Mouse (Mus musculus) ovary, postnatal 10 days (tissue): ENCODE measurements around the gene Cacna2d4.
"Not testable (repeated sequence)": the region's sequence is repeated elsewhere in the genome, so short reads cannot be mapped to it uniquely, and the experiment has no call there.

Experiments used
- DNase-seq: peaks from one replicate; pipeline ENCODE4 v3.0.0; 2022; ENCODE audit warnings: low spot score

Gene Cacna2d4

GRCm38 (mm10) chr6:119236241-119236640, at the start of gene Cacna2d4:
TSS of gene Cacna2d4 (plus strand) at chr6:119236526.
- no peak for DNase-seq

DNA sequence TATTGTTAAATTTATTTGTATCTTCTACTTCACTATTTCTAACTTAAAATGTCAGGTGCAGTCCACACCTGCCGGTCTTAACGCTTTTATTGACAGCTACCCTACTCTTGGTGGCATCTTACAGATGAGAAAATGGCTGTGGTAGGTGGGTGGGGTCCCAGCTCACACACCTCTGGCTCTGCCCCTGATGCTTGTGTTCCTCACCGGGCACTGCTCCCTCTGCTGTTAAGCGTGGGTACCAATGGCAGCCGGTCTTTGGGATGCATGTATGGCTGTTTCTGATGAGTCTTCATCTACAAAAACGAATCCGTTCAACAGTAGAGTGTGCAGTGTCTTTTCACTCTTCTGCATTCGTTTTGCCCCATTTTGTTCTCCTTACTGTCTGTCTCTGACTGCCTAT, 49.7 kb upstream of the Cacna2d4 start:
- no peak for DNase-seq

DNA sequence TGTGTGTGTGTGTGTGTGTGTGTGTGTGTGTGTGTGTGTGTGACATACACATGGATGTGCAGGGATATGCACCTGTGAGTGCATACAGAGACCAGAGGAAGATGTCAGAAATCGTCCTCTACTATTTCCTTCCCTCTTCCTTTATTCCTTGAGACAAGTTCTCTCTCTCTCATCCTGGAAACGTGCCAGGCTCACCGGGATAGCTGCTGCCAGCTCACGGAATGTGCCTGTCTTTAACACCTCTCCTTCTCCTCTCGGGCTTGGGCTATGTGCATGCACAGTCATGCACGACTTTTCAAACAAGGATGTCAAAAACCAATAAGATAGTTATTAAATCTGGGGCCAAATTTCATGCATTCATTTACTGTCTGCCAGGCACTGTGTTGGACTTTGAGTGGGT, 48.7 kb upstream of the Cacna2d4 start:
- DNase-seq = no peak

- DNase-seq = no peak
These were observed 44.8 kb upstream of the Cacna2d4 start for GRCm38 (mm10) chr6:119191478-119191877.

GRCm38 (mm10) chr6:119193571-119194154, 42.7 kb upstream of the Cacna2d4 start:
- DNase-seq = no peak

DNA sequence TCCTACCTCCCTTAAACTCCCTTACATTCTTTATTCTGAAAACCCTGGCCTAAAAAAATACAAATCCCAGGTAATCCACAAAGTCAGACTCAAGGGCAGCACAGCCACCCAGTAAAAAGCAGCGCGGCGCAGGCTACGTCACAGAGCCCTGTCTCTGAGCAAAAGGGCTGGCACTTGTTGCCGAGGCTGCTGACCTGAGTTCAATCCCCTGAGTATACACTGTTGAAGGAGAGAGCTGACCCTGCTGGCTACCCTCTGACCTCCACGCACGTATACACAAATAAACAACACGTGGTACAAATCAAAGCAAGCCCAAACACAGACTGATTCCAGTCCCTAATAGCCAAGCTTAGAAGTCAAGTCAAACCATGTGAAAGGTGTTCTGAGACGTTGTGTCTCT, 42.2 kb upstream of the Cacna2d4 start:
- DNase-seq = no peak

GRCm38 (mm10) chr6:119194601-119195000, 41.7 kb upstream of the Cacna2d4 start:
- no peak for DNase-seq

GRCm38 (mm10) chr6:119196382-119197305, 39.7 kb upstream of the Cacna2d4 start, which contains the start of gene Cacna1c:
TSS of gene Cacna1c (minus strand) at chr6:119196418.
- DNase-seq = no peak

GRCm38 (mm10) chr6:119198534-119199273, 37.6 kb upstream of the Cacna2d4 start:
- no peak for DNase-seq

DNA sequence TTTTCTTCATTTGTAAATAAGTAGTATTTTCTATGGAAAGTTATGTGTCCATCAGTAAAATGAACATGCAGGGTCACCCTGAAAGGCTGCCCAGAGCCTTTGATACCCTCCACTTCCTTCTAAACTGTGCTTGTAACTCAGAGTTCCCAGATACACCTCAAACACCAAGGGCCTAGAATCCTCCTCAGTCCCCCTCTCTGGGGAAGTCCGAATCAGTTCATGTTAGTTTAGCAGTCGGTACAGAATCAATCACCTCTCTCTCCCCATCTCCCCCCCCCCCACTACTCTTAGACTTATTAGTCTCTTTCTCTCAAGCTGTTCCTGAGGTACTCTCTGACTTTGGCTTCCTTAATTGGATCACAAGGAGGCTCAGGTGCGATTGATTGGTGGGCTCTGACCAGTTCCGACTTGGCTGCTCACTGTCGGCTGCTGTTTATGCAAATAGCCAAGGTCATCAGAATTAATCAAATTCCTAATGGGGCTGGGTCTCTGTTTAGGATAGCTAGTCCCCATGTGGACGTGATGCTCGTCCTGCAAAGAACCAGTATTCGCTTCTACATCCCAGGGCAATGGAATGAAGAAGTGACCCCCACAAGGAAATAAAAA, 36.9 kb upstream of the Cacna2d4 start:
- DNase-seq = no peak

DNA sequence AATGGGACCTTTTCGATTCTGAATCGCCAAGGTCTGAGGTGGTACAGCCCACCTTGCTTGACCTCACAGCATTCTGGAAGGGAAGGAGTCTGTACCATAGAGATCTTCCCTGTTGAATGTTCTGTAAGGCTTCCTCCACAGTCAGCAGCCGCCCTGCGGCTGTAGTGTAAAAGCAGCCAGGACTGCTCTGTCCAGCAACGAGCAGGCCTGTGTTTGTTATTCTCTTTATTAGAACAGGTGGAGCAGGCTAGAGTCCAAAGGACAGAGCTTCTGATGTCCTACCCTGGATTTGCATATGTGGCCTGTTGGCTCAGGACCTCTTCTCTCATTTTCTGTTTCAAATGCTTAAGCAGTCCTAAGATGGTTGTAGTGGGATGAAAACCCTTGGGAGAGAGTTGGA, 36.0 kb upstream of the Cacna2d4 start:
- DNase-seq = no peak

DNA sequence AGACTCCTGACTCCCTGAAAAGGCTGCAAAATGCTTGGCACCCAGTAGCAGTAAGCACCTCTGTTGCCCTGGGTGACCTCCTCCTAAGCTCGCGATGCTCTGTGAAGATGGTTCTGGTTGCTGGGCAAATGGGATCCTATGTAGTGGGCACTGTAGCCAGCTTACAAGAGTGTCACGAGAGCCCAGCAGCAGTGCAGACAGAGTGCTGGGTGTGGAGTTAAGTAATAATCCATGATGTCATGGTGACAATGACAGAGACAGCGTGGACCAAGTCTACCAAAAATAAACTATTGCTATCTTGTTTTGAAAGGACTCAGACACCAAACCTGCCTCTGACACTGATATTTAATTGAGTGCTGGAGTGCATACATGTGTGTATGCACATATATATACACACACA, 34.8 kb upstream of the Cacna2d4 start:
- no peak for DNase-seq

- DNase-seq = no peak
These were observed 32.0 kb upstream of the Cacna2d4 start for GRCm38 (mm10) chr6:119204286-119204685.

DNA sequence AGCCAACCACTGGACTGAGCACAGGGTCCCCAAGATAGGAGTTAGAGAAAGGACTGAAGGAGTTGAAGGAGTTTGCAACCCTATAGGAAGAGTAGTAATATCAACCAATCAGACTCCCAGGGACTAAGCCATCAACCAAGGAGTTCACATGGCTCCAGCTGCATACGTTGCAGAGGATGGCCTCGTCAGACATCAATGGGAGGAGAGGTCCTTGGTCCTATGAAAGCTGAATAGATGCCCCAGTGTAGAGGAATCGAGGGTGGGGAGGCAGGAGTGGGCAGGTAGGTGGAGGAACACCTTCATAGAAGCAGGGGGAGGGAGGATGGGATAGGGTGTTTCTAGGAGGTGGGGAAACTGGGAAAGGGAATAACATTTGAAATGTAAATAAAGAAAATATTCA, 31.4 kb upstream of the Cacna2d4 start:
- no peak for DNase-seq

DNA sequence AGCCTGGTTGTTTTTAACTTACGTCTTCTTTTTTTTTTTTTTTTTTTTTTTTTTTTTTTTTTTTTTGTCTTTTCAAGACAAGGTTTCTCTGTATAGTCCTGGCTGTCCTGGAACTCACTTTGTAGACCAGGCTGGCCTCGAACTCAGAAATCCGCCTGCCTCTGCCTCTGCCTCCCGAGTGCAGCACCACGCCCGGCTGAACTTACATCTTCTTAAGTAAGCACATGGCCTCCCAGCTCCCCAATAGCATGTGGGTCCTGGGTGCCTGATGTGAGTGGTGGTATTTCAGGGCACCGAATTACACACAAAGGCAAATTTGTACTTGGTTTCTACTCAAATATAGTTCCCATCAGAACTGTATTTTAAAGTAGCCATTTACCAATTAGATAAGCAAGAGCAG, 30.3 kb upstream of the Cacna2d4 start:
- not testable (repeated sequence) for DNase-seq

GRCm38 (mm10) chr6:119213375-119213774, 23.0 kb upstream of the Cacna2d4 start:
- no peak for DNase-seq

- DNase-seq = no peak
These were observed 22.1 kb upstream of the Cacna2d4 start for GRCm38 (mm10) chr6:119214190-119214589.

GRCm38 (mm10) chr6:119215040-119215613, 21.2 kb upstream of the Cacna2d4 start:
- no peak for DNase-seq

DNA sequence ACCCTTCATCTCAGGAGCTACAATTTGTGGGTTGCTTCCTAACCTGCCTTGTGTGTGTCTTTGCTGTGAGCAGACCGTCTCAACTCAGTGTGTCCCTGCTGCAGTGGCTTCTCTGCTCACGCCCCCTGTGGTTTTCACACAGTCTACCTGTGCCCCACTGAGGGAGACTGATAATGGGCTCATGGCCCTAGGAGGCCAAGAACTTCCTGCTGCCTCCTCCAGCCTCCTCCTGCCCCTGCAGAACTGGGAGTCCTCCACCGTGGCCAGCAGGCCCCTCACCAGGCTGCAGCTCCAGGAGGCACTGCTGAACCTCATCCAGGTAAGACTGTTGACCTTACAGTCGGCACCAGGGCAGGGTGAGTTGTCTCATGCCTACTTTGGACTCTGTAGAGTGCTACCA, 18.7 kb upstream of the Cacna2d4 start:
- no peak for DNase-seq

GRCm38 (mm10) chr6:119218591-119218990, 17.7 kb upstream of the Cacna2d4 start:
- DNase-seq = no peak

DNA sequence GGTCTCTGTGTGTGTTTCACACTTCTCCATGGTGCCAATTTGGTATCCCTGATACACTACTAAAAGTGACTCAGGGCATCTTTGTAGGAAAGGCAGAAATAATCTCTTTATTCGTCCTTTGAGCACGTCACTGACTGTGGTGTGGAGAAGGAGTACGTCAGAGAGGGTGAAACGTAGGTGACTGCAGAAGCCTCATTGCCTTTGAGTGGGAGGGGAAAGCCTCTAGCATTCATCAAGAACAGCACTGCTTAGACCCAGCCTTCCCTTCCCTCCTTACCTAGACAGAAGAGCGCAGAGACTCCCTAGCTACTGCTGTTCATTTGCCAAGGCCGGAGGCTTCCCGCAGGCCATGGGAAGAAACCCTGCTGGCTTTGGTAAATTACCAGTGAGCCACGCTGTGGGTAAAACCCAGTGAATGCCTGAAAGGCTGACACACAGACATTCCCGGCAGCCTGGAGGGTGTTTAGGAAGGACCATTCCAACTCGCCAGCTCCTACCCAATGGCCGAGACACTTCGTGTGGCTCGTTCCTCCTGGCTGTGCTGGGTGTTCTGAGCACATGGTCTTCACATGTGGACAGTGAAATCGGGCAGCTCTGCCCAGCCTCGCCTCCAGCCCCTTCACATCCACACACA, 17.0 kb upstream of the Cacna2d4 start:
- DNase-seq = no peak
